Mouse (Mus musculus) bone marrow macrophage, adult 2 months (primary cell): ENCODE results near the gene Gnas. TPM values are rescaled to one million over a fixed set of nuclear protein-coding genes. Genes with fewer than 3 reads are reported as not detected.
A peak's percentile ranks its signal among the peaks of the same experiment; 100 is the strongest.

ENCODE experiments used
- H3K27ac ChIP-seq: 2 replicates; pipeline ENCODE4 v1.5.1; 2012; ENCODE audit warnings: low read depth, low read length; ENCODE audit not compliant: insufficient read depth
- H3K4me1 ChIP-seq: 2 replicates; pipeline ENCODE4 v1.6.1; 2012; ENCODE audit warnings: low read length; ENCODE audit not compliant: control insufficient read depth, insufficient read depth
- H3K4me3 ChIP-seq: 2 replicates; pipeline ENCODE4 v1.5.1; 2012; ENCODE audit warnings: mild to moderate bottlenecking, low read length, moderate library complexity; ENCODE audit not compliant: insufficient read depth
- CTCF ChIP-seq: IDR thresholded peaks from 2 replicates; pipeline ENCODE4 v1.5.1; 2012; ENCODE audit warnings: low read depth, mild to moderate bottlenecking, low read length, moderate library complexity
- POLR2A ChIP-seq: IDR thresholded peaks from 2 replicates; pipeline ENCODE4 v1.6.1; 2012; ENCODE audit warnings: mild to moderate bottlenecking, low read depth, low read length, borderline replicate concordance
- polyA plus RNA-seq: library from polyadenylated mRNA; stranded (reverse); fragments of >200 nt; gene quantifications from 2 replicates; pipeline ENCODE4 v1.2.4, GENCODE M21; 2012; ENCODE audit not compliant: missing spikeins, insufficient read depth, insufficient read length

Gene Gnas
- polyA plus RNA-seq, 1 experiment = 780 TPM

- Histone ChIP-seq H3K4me3 (peak overlapping the region; percentile 88), H3K27ac (peak overlapping the region; percentile 60), H3K4me1 (peaks cover 4% of the 10 kb centered on the region)
- TF ChIP-seq POLR2A (peak; percentile 93; the same call in 1 of the 2 replicates), CTCF (no peak)
Observed at GRCm38 (mm10) chr2:174327295-174327981, 43.3 kb downstream of the Gnas start.

- H3K4me3 ChIP-seq = peak overlapping the region; percentile 88
- H3K4me1 ChIP-seq = peaks cover 11% of the 10 kb centered on the region
- H3K27ac ChIP-seq = peak overlapping the region; percentile 90
- no peak for TF ChIP-seq POLR2A
- no peak for TF ChIP-seq CTCF
Observed at GRCm38 (mm10) chr2:174328358-174328905, 44.3 kb downstream of the Gnas start.

GRCm38 (mm10) chr2:174328926-174329662 lies 45.0 kb downstream of the Gnas start:
- H3K27ac ChIP-seq = peak overlapping the region; percentile 90
- TF ChIP-seq CTCF (no peak), POLR2A (no peak)
- peaks cover 16% of the 10 kb centered on the region for H3K4me1 ChIP-seq
- peak overlapping the region; percentile 88 for H3K4me3 ChIP-seq

- TF ChIP-seq CTCF (no peak), POLR2A (no peak)
- peak overlapping the region; percentile 88 for H3K4me3 ChIP-seq
Observed at GRCm38 (mm10) chr2:174329663-174330615, 45.8 kb downstream of the Gnas start.

GRCm38 (mm10) chr2:174330616-174331191 lies 46.6 kb downstream of the Gnas start:
- TF ChIP-seq CTCF = no peak
- TF ChIP-seq POLR2A = no peak
- peak overlapping the region; percentile 88 for H3K4me3 ChIP-seq
- H3K27ac ChIP-seq = peak overlapping the region; percentile 91
- H3K4me1 ChIP-seq = peaks cover 30% of the 10 kb centered on the region

More at GRCm38 (mm10) chr2:174329663-174330615, 45.8 kb downstream of the Gnas start:
- peak overlapping the region; percentile 91 for H3K27ac ChIP-seq
- H3K4me1 ChIP-seq = peaks cover 24% of the 10 kb centered on the region

GRCm38 (mm10) chr2:174331282-174332030 lies 47.3 kb downstream of the Gnas start:
- Histone ChIP-seq H3K4me3 (peak overlapping the region; percentile 88), H3K27ac (peak overlapping the region; percentile 35; the same call in 1 of the 2 replicates), H3K4me1 (peaks cover 36% of the 10 kb centered on the region)
- TF ChIP-seq CTCF (no peak), POLR2A (no peak)

GRCm38 (mm10) chr2:174333239-174333890 lies 49.2 kb downstream of the Gnas start:
- no peak overlapping the region for H3K27ac ChIP-seq
- peaks cover 40% of the 10 kb centered on the region for H3K4me1 ChIP-seq
- no peak overlapping the region for H3K4me3 ChIP-seq
- no peak for TF ChIP-seq CTCF

- TF ChIP-seq POLR2A (no peak), CTCF (no peak)
- H3K27ac ChIP-seq = no peak overlapping the region
- H3K4me1 ChIP-seq = peaks cover 40% of the 10 kb centered on the region
- H3K4me3 ChIP-seq = no peak overlapping the region
Observed at GRCm38 (mm10) chr2:174334415-174334814, 50.3 kb downstream of the Gnas start.

- H3K27ac ChIP-seq = no peak overlapping the region
- no peak overlapping the region for H3K4me3 ChIP-seq
- H3K4me1 ChIP-seq = peaks cover 55% of the 10 kb centered on the region
- no peak for TF ChIP-seq CTCF
Observed at GRCm38 (mm10) chr2:174337275-174337674, 53.2 kb downstream of the Gnas start.
